Mouse (Mus musculus) intestine, postnatal 0 days (tissue): ENCODE measurements at regions not wholly inside any gene's neighbourhood (a gene's known extent, or its start where the extent isn't known, plus 50 kb on each side); places are given as distances from the start of the nearest gene placed in this dataset.

Experiments used
- ATAC-seq: fragments of 200-750 bp; cut with Nextera tagmentation; 2 replicates; pipeline ENCODE4 v1.8.0; 2017; ENCODE audit warnings: mild to moderate bottlenecking, moderate TSS enrichment, moderate library complexity
- H3K27ac ChIP-seq: fragments of 300-500 bp; sonication (generic); 2 replicates; pipeline ENCODE4 v1.5.1; 2014; ENCODE audit warnings: mild to moderate bottlenecking, low read depth, low read length, moderate library complexity
- H3K27me3 ChIP-seq: fragments of 300-500 bp; sonication (generic); replicated peaks from 2 replicates; pipeline ENCODE4 v1.6.1; 2014; ENCODE audit warnings: low read length, mixed read lengths; ENCODE audit not compliant: control insufficient read depth, insufficient read depth
- H3K36me3 ChIP-seq: fragments of 300-500 bp; sonication (generic); 2 replicates; pipeline ENCODE4 v1.6.1; 2014; ENCODE audit warnings: mild to moderate bottlenecking, moderate library complexity; ENCODE audit not compliant: control insufficient read depth, insufficient read depth
- H3K4me1 ChIP-seq: fragments of 300-500 bp; sonication (generic); replicated peaks from 2 replicates; pipeline ENCODE4 v1.6.1; 2014; ENCODE audit warnings: antibody characterized with exemption, low read length, mixed read lengths; ENCODE audit not compliant: control insufficient read depth, insufficient read depth
- H3K4me2 ChIP-seq: fragments of 300-500 bp; sonication (generic); replicated peaks from 2 replicates; pipeline ENCODE4 v1.6.1; 2014; ENCODE audit warnings: low read depth, mild to moderate bottlenecking, moderate library complexity
- H3K4me3 ChIP-seq: fragments of 300-500 bp; sonication (generic); 2 replicates; pipeline ENCODE4 v1.5.1; 2014; ENCODE audit warnings: low read depth, low read length
- H3K9ac ChIP-seq: fragments of 300-500 bp; sonication (generic); 2 replicates; pipeline ENCODE4 v1.6.1; 2014; ENCODE audit warnings: mild to moderate bottlenecking, low read depth, low read length
- H3K9me3 ChIP-seq: fragments of 300-500 bp; sonication (generic); 2 replicates; pipeline ENCODE4 v1.6.1; 2016; ENCODE audit warnings: mixed run types; ENCODE audit not compliant: control insufficient read depth
- CTCF ChIP-seq: sonication (generic); IDR thresholded peaks from 2 replicates; pipeline ENCODE4 v1.5.1; 2016; ENCODE audit warnings: low read depth, mild to moderate bottlenecking, control low read depth, antibody characterized with exemption, moderate library complexity
- WGBS: fragments of 180-500 bp; shearing (Covaris S2); extraction: QIAGEN DNeasy Blood & Tissue Kit; methylation state at CpG from one replicate; pipeline ENCODE4 v1.1.7; 2014; 5-methylcytosine and 5-hydroxymethylcytosine counted together

DNA sequence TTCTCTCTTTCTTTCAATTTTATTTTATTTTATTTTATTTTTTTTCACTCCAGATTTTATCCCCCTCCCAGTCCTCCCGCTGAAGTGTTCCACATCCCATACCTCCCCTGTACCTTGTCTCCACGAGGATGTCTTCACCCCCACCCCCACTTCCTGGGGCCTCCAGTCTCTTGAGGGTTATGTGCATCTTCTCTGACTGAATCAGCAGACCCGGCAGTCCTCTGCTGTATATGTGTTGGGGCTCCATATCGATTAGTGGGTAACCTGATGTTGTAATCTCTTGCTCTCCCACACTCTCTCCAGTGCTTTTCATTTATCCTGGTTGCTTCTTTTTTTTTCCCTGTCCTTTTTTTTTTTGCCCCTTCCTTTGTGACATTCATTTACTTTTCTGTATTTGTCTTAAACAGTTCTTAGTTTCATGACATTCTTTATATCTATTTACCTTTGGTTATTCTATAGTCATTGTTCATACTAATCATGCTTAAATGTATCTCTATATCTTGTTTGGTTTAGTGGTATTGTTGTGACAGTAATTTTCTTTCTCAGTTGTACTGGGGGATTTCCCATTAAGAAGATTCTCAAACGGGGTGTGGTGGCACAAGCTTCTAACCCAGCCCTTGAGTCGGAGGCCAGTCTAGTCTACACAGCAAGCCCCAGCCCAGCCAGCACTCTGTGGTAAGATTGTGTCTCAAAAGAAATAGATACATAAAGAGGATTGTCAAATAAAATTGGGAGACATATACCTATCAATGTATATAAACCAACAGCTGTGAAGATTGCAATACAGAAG lies 73.9 kb upstream of the Cnot2 start:
- no peak for TF ChIP-seq CTCF
- Histone ChIP-seq H3K36me3 (no peaks in the 10 kb centered on the region), H3K4me1 (no peaks in the 10 kb centered on the region), H3K4me3 (no peak overlapping the region), H3K4me2 (no peak overlapping the region), H3K9me3 (no peaks in the 10 kb centered on the region), H3K27ac (no peak overlapping the region), H3K9ac (no peak overlapping the region), H3K27me3 (no peaks in the 10 kb centered on the region)
- WGBS, result 66% methylated on average over 6 of the region's 6 CpGs
- no peak for ATAC-seq

DNA sequence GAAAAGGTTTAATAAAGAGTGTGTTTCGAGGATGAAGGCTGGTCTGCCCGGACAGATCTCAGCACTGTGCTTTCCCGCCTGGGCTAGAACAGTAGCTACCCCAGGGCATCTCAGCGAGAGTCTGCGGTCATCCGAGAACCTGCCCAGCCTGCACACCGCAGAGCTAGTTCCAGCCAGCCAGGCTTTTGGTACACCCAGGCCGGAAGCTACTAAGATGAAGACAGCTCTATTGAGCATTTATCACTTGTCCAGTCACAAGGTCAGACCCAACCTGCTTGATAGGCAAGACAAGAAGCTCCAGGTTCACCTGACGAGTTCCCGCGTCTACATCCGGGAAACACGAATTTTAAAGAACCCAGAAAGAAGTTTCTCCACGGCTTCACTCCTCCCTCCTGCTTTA lies 72.8 kb upstream of the Cnot2 start:
- TF ChIP-seq CTCF, result no peak
- Histone ChIP-seq H3K9me3 (no peaks in the 10 kb centered on the region), H3K27me3 (no peaks in the 10 kb centered on the region), H3K4me3 (no peak overlapping the region), H3K4me1 (no peaks in the 10 kb centered on the region), H3K36me3 (no peaks in the 10 kb centered on the region), H3K9ac (no peak overlapping the region), H3K27ac (no peak overlapping the region), H3K4me2 (no peak overlapping the region)
- ATAC-seq, result no peak
- 96% methylated on average over 14 of the region's 14 CpGs for WGBS

DNA sequence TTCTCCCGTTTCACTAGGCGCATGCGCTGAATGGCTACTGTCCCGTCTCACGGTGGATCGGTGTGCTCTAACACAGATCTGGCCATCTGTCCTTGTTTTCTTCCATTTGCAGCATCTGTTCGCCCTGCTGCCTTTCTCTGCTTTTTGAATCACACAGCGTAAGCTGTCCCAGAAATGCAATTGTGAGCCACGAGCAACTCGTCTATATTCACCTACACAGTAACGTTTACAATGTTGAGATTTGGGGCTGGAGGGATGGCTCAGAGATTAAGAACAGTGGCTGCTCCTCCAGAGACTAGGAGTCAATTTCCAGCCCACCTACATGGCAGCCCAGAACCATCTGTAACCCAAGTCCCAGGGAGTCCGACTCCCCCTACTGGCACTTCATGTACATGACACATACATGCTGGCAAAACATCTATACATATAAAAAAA lies 72.2 kb upstream of the Cnot2 start:
- no peak overlapping the region for H3K4me3 ChIP-seq
- no peaks in the 10 kb centered on the region for H3K4me1 ChIP-seq
- 0 out of 2 replicates have a peak, but pooled peaks have one; percentile 3 for TF ChIP-seq CTCF
- no peaks in the 10 kb centered on the region for H3K27me3 ChIP-seq
- H3K27ac ChIP-seq, result no peak overlapping the region
- no peaks in the 10 kb centered on the region for H3K36me3 ChIP-seq
- no peak overlapping the region for H3K9ac ChIP-seq
- no peaks in the 10 kb centered on the region for H3K9me3 ChIP-seq
- no peak for ATAC-seq
- WGBS, result 78% methylated on average over 12 of the region's 12 CpGs
- H3K4me2 ChIP-seq, result no peak overlapping the region

DNA sequence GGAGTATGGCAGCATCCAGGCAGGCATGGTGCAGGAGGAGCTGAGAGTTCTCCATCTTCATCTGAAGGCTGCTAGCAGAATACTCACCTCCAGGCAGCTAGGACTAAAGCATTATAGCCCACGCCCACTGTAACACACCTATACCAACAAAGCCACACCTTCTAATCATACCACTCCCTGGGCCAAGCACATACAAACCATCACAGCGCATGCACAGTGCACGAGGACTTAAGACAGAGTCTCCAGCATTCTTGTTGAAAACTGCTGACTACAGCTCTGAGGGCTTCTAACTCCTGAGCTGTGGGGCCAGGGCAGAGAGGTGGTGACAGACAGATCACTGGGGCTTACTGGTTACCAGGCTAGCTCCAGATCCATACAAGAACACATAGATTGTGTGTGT lies 68.0 kb upstream of the Cnot2 start:
- Histone ChIP-seq H3K9me3 (no peaks in the 10 kb centered on the region), H3K27me3 (no peaks in the 10 kb centered on the region), H3K4me3 (no peak overlapping the region), H3K9ac (no peak overlapping the region), H3K27ac (no peak overlapping the region), H3K4me1 (no peaks in the 10 kb centered on the region), H3K4me2 (no peak overlapping the region), H3K36me3 (no peaks in the 10 kb centered on the region)
- whole genome bisulfite sequencing, result 57% methylated on average over 3 of the region's 3 CpGs
- TF ChIP-seq CTCF, result no peak
- ATAC-seq, result peak; percentile 74

DNA sequence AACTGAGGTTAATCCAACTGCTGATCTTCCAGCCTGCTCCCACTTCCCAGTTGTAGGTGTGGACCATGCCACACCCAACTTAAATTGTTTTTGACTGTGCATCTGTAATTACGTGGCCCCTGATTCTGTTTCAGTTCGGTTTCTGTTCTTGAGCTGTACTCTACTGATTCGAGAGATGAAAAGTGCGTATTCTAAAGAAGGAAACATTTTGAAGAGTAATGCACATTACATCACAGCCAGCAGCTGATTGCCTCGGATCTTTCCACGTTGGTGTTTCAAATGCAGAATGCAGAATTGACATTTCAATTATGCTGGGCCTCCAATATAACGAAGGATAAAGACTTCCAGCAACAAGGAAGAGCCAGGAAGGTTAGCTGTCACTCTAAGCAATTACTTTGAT lies 64.7 kb upstream of the Cnot2 start:
- no peak for TF ChIP-seq CTCF
- no peaks in the 10 kb centered on the region for H3K27me3 ChIP-seq
- no peaks in the 10 kb centered on the region for H3K9me3 ChIP-seq
- no peak for ATAC-seq
- no peak overlapping the region for H3K4me2 ChIP-seq
- H3K4me1 ChIP-seq, result no peaks in the 10 kb centered on the region
- no peak overlapping the region for H3K9ac ChIP-seq
- WGBS, result 77% methylated on average over 7 of the region's 7 CpGs
- H3K4me3 ChIP-seq, result no peak overlapping the region
- H3K27ac ChIP-seq, result no peak overlapping the region
- no peaks in the 10 kb centered on the region for H3K36me3 ChIP-seq

DNA sequence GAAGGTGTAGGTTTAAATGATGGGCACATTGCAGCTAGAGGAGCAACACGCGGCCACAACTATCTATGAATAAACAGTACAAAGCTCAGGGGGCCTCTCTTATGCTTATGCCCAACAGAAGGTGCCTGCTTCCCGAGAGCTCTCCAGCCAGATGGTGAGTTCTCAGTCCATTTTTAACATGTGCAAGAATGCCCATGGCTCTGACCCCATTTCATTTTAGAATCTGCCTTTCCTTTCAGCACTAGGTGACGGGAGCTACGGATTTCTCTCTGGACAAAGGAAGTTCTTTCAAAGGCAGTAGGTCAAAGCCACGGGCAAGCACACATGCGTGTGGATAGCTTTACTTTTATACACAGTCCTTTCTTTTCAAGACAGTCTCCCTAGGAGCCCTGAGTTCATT lies 64.3 kb upstream of the Cnot2 start:
- Histone ChIP-seq H3K27me3 (no peaks in the 10 kb centered on the region), H3K9me3 (no peaks in the 10 kb centered on the region), H3K27ac (no peak overlapping the region), H3K36me3 (no peaks in the 10 kb centered on the region), H3K4me2 (no peak overlapping the region), H3K4me1 (no peaks in the 10 kb centered on the region), H3K9ac (no peak overlapping the region), H3K4me3 (no peak overlapping the region)
- TF ChIP-seq CTCF, result no peak
- ATAC-seq, result no peak
- WGBS, result 82% methylated on average over 7 of the region's 7 CpGs
